ENCODE assay signal across 10 mouse cellular contexts in genomic region chr15:10747226-10747625, GRCm38 (mm10). TPM values are rescaled to one million over a fixed set of nuclear protein-coding genes. Genes with fewer than 3 reads are reported as not detected.
DNase-seq lines count a peak whose midpoint lies in the region; ATAC-seq lines count a peak whose summit lies in the region.
"Had no signal": no experiment of that assay in that cellular context is flagged by ENCODE, and none has a peak within 500 bp of the region (broad histone marks: within the 10 kb centered on the region; RNA-seq: fewer than 3 reads in every experiment).

No protein-coding gene starts in this region.

- H3K36me3 ChIP-seq in limb, embryonic 11.5 days (ENCODE audit: control insufficient read depth, insufficient read depth, low read length): no peaks in the 10 kb centered on the region
- H3K36me3 ChIP-seq in limb, embryonic 10.5 days: no peaks in the 10 kb centered on the region
- H3K36me3 ChIP-seq in embryonic facial prominence, embryonic 11.5 days (replicated peaks; ENCODE audit: control insufficient read depth, insufficient read depth, low read depth, low read length): no peaks in the 10 kb centered on the region
- H3K36me3 ChIP-seq in hindbrain, embryonic 14.5 days (replicated peaks; ENCODE audit: control insufficient read depth, insufficient read depth): no peaks in the 10 kb centered on the region
- H3K36me3 ChIP-seq in neural tube, embryonic 14.5 days (ENCODE audit: control insufficient read depth, insufficient read depth, low read length): no peaks in the 10 kb centered on the region

- 0 out of 2 replicates have a peak overlapping the region, but pooled peaks have one; percentile 7 for H3K4me2 ChIP-seq in limb, embryonic 11.5 days (ENCODE audit: low read depth, severe bottlenecking)
- H3K4me2 ChIP-seq in embryonic facial prominence, embryonic 11.5 days (ENCODE audit: low read depth, low read length): no peak overlapping the region
- H3K4me2 ChIP-seq in hindbrain, embryonic 14.5 days (replicated peaks): peak overlapping the region; percentile 21; the same call in 1 of the 2 replicates
- H3K4me2 ChIP-seq in neural tube, embryonic 14.5 days (ENCODE audit: low read depth, low read length): no peak overlapping the region

- H3K9me3 ChIP-seq in limb, embryonic 11.5 days (ENCODE audit: control insufficient read depth, low read length): no peaks in the 10 kb centered on the region
- H3K9me3 ChIP-seq in limb, embryonic 10.5 days (replicated peaks): no peaks in the 10 kb centered on the region
- no peaks in the 10 kb centered on the region for H3K9me3 ChIP-seq in embryonic facial prominence, embryonic 11.5 days (replicated peaks; ENCODE audit: control insufficient read depth, low read length)
- H3K9me3 ChIP-seq in hindbrain, embryonic 14.5 days (ENCODE audit: control insufficient read depth, low read length): no peaks in the 10 kb centered on the region
- no peaks in the 10 kb centered on the region for H3K9me3 ChIP-seq in neural tube, embryonic 14.5 days (ENCODE audit: control insufficient read depth, low read length)

- ATAC-seq in limb, embryonic 11.5 days (ENCODE audit: insufficient number of reproducible peaks, low FRiP score, low TSS enrichment, low read depth): no peak
- peak; percentile 59; the same call in 1 of the 2 replicates for ATAC-seq in embryonic facial prominence, embryonic 11.5 days (replicated peaks; ENCODE audit: insufficient number of reproducible peaks, low FRiP score, low TSS enrichment, low read depth)
- ATAC-seq in hindbrain, embryonic 14.5 days (ENCODE audit: low FRiP score): peak; percentile 39
- ATAC-seq in neural tube, embryonic 14.5 days (ENCODE audit: low read depth): peak; percentile 25; the same call in 1 of the 2 replicates

- no peak for DNase-seq in limb, embryonic 11.5 days (ENCODE audit: low spot score)
- no peak for DNase-seq in limb, embryonic 10.5 days (ENCODE audit: low spot score)
- DNase-seq in embryonic facial prominence, embryonic 11.5 days (ENCODE audit: low spot score): peak; percentile 21
- no peak for DNase-seq in hindbrain, embryonic 14.5 days (ENCODE audit: low spot score)
- DNase-seq in yolk sac, embryonic 10.5 days (ENCODE audit: low spot score): no peak
- no peak for DNase-seq in adrenal gland, postnatal 25 days
- no peak for DNase-seq in cerebellum, adult 8-10 months
- DNase-seq: cerebellum, adult 9-11 months; thymus, postnatal 4 days had no signal

- no peak overlapping the region for H3K27ac ChIP-seq in limb, embryonic 11.5 days (replicated peaks; ENCODE audit: low read depth, low read length)
- H3K27ac ChIP-seq in limb, embryonic 10.5 days: no peak overlapping the region
- no peak overlapping the region for H3K27ac ChIP-seq in embryonic facial prominence, embryonic 11.5 days (replicated peaks; ENCODE audit: low read depth, low read length)
- peak overlapping the region; percentile 75 for H3K27ac ChIP-seq in hindbrain, embryonic 14.5 days
- H3K27ac ChIP-seq in neural tube, embryonic 14.5 days (ENCODE audit: low read depth, low read length): no peak overlapping the region

- 29% methylated on average over 4 of the region's 4 CpGs for WGBS in limb, embryonic 11.5 days
- 38% methylated on average over 4 of the region's 4 CpGs for WGBS in limb, embryonic 10.5 days
- WGBS in embryonic facial prominence, embryonic 11.5 days: 29% methylated on average over 4 of the region's 4 CpGs
- WGBS in hindbrain, embryonic 14.5 days: 11% methylated on average over 4 of the region's 4 CpGs
- 12% methylated on average over 4 of the region's 4 CpGs for WGBS in neural tube, embryonic 14.5 days

- H3K27me3 ChIP-seq in limb, embryonic 11.5 days (ENCODE audit: control insufficient read depth, insufficient read depth, low read length): no peaks in the 10 kb centered on the region
- H3K27me3 ChIP-seq in limb, embryonic 10.5 days (ENCODE audit: low read depth, poor library complexity, severe bottlenecking): no peaks in the 10 kb centered on the region
- H3K27me3 ChIP-seq in embryonic facial prominence, embryonic 11.5 days (ENCODE audit: control insufficient read depth, insufficient read depth, low read length): no peaks in the 10 kb centered on the region
- H3K27me3 ChIP-seq in hindbrain, embryonic 14.5 days (ENCODE audit: control insufficient read depth, insufficient read depth, low read length): no peaks in the 10 kb centered on the region
- H3K27me3 ChIP-seq in neural tube, embryonic 14.5 days (ENCODE audit: control insufficient read depth, insufficient read depth, low read length): no peaks in the 10 kb centered on the region

- H3K9ac ChIP-seq in limb, embryonic 11.5 days (ENCODE audit: low read length): 0 out of 2 replicates have a peak overlapping the region, but pooled peaks have one; percentile 22
- no peak overlapping the region for H3K9ac ChIP-seq in embryonic facial prominence, embryonic 11.5 days (replicated peaks; ENCODE audit: low read length)
- H3K9ac ChIP-seq in hindbrain, embryonic 14.5 days: no peak overlapping the region
- H3K9ac ChIP-seq in neural tube, embryonic 14.5 days (replicated peaks; ENCODE audit: low read depth, low read length): no peak overlapping the region; the same call in 1 of the 2 replicates

- no peak overlapping the region for H3K4me3 ChIP-seq in limb, embryonic 11.5 days (ENCODE audit: low read depth, low read length)
- H3K4me3 ChIP-seq in limb, embryonic 10.5 days: no peak overlapping the region
- H3K4me3 ChIP-seq in embryonic facial prominence, embryonic 11.5 days (ENCODE audit: low read depth, low read length): no peak overlapping the region
- no peak overlapping the region for H3K4me3 ChIP-seq in hindbrain, embryonic 14.5 days (replicated peaks; ENCODE audit: low read length)
- no peak overlapping the region for H3K4me3 ChIP-seq in neural tube, embryonic 14.5 days (ENCODE audit: low read depth, low read length)

- H3K4me1 ChIP-seq in limb, embryonic 11.5 days (ENCODE audit: control insufficient read depth, insufficient read depth, low read length): 0 out of 2 replicates have a peak, but pooled peaks cover 5% of the 10 kb centered on the region
- peaks cover 14% of the 10 kb centered on the region for H3K4me1 ChIP-seq in limb, embryonic 10.5 days
- no peaks in the 10 kb centered on the region for H3K4me1 ChIP-seq in embryonic facial prominence, embryonic 11.5 days (ENCODE audit: control insufficient read depth, insufficient read depth, low read length)
- H3K4me1 ChIP-seq in hindbrain, embryonic 14.5 days (replicated peaks; ENCODE audit: control insufficient read depth, insufficient read depth, low read length): peaks cover 19% of the 10 kb centered on the region
- peaks cover 12% of the 10 kb centered on the region; the same call in 1 of the 2 replicates for H3K4me1 ChIP-seq in neural tube, embryonic 14.5 days (ENCODE audit: control insufficient read depth, insufficient read depth, low read length)

RNA-seq across cellular contexts. Expression of gene Rai14, which starts 32.8 kb away (rescaled TPM):
- 70.8 and 71.9 TPM in 2 replicates for polyA plus RNA-seq in limb, embryonic 11.5 days (2014; fragmentation: Nextera tagmentation; extraction: Ambion mirVana)
- 50.5 and 64.8 TPM in 2 replicates for polyA plus RNA-seq in limb, embryonic 10.5 days (2016; fragmentation: Nextera tagmentation; extraction: Ambion mirVana)
- 76.4 and 92.0 TPM in 2 replicates for polyA plus RNA-seq in embryonic facial prominence, embryonic 11.5 days (2014; fragmentation: Nextera tagmentation; extraction: Ambion mirVana)
- 11.6 and 12.9 TPM in 2 replicates for polyA plus RNA-seq in hindbrain, embryonic 14.5 days (2014; fragmentation: Nextera tagmentation; extraction: Ambion mirVana)
- polyA plus RNA-seq in neural tube, embryonic 14.5 days (2014; fragmentation: Nextera tagmentation; extraction: Ambion mirVana): 10.0 and 16.1 TPM in 2 replicates
- 23.6 and 25.7 TPM in 2 replicates for total RNA-seq in adrenal gland, postnatal 25 days (2021)

Comparison
In these comparisons a context has a peak if more than half of its experiments do, and no peak if none do; other contexts are left out.
1. H3K4me2 ChIP-seq: peak in limb, embryonic 11.5 days (single experiment) and hindbrain, embryonic 14.5 days (single experiment); none in embryonic facial prominence, embryonic 11.5 days (single experiment) and neural tube, embryonic 14.5 days (single experiment).